Mouse (Mus musculus) CH12.LX (cell line): ENCODE results near the gene Rtl6.

Experiments used
- CTCF ChIP-seq, 2 experiments: IDR thresholded peaks in 1 of 2; conservative IDR thresholded peaks in 1 of 2; 2 replicates each; pipeline ENCODE4 v1.5.1; 2011 to 2012; ENCODE audit warnings: low read depth in 2 of 2, low read length in 2 of 2, improper control_type of control experiment in 1 of 2, inconsistent platforms in 1 of 2, mild to moderate bottlenecking in 1 of 2, moderate library complexity in 1 of 2
- EP300 ChIP-seq: IDR thresholded peaks from 2 replicates; pipeline ENCODE4 v1.6.1; 2011; ENCODE audit warnings: low read length, improper control_type of control experiment
- GABPA ChIP-seq: IDR thresholded peaks from 2 replicates; pipeline ENCODE4 v1.6.1; 2012; ENCODE audit warnings: low read depth, low read length, improper control_type of control experiment, inconsistent platforms; ENCODE audit not compliant: insufficient replicate concordance
- HCFC1 ChIP-seq: IDR thresholded peaks from 2 replicates; pipeline ENCODE4 v1.6.1; 2012; ENCODE audit warnings: low read depth, mild to moderate bottlenecking, inconsistent platforms, low read length, improper control_type of control experiment
- NRF1 ChIP-seq: IDR thresholded peaks from 2 replicates; pipeline ENCODE4 v1.6.1; 2014; ENCODE audit warnings: low read depth, mild to moderate bottlenecking, inconsistent platforms, low read length, improper control_type of control experiment, moderate library complexity
- PAX5 ChIP-seq: IDR thresholded peaks from 2 replicates; pipeline ENCODE4 v1.6.1; 2012; ENCODE audit warnings: low read length, inconsistent platforms, mixed read lengths
- TCF12 ChIP-seq: IDR thresholded peaks from 2 replicates; pipeline ENCODE4 v1.6.1; 2014; ENCODE audit warnings: low read depth, mild to moderate bottlenecking, inconsistent platforms, low read length, improper control_type of control experiment
- USF2 ChIP-seq: conservative IDR thresholded peaks from 2 replicates; pipeline ENCODE4 v1.6.1; 2011; ENCODE audit warnings: low read depth, low read length, improper control_type of control experiment

DNA sequence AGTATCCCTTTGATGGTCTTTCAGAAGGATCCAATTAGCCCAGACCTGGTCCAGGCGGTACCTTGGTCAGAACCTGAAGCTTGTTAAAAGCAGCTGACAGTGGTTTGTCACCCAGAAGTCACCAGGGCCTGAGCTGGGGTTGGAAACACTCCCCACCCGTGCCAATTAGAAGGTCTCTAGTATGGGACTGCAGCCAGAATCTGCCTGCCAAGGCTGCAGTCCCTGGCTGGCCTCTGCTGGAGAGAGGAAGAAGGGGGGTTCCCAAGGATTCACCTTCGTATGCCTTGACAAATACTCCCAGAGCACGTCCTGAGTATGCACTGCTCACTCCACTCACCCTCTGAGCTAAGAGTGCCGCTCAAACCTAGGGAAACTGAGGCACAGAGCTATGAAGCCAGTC is 34.6 kb upstream of the Rtl6 start:
- TF ChIP-seq EP300 (no peak), CTCF (conservative IDR thresholded peaks at IDR 0.05 in 1 of 2, IDR thresholded peaks at IDR 0.05 in 1 of 2; ENCODE audit: low read depth in 2 of 2, low read length in 2 of 2) (no peak), HCFC1 (no peak), GABPA (no peak), NRF1 (no peak), PAX5 (no peak), TCF12 (no peak), USF2 (no peak)
